Mouse (Mus musculus): Measurements from ENCODE around the gene Prune2. TPM values are rescaled to one million over a fixed set of nuclear protein-coding genes. Genes with fewer than 3 reads are reported as not detected.

Prune2 gene
- total and polyA plus RNA-seq, 3 experiments: not detected

- H3K4me3 ChIP-seq (ENCODE audit: control insufficient read depth in 1 of 2, insufficient read depth in 1 of 2, low read depth in 2 of 2, low read length in 2 of 2): no peak overlapping the region
- TF ChIP-seq POLR2A (IDR thresholded peaks at IDR 0.05; ENCODE audit: control insufficient read depth in 1 of 2, insufficient read depth in 1 of 2, low read depth in 1 of 2, low read length in 2 of 2, poor library complexity in 1 of 2): no peak
- TF ChIP-seq SIN3A (IDR thresholded peaks at IDR 0.05; ENCODE audit: low read length): no peak
- no peak for TF ChIP-seq GABPA (IDR thresholded peaks at IDR 0.05; ENCODE audit: low read depth, low read length)
- TF ChIP-seq MEF2A (IDR thresholded peaks at IDR 0.05; ENCODE audit: extremely low read depth, insufficient replicate concordance, low read depth, low read length, poor library complexity, severe bottlenecking): no peak
- no peak for TF ChIP-seq MXI1 (IDR thresholded peaks at IDR 0.05; ENCODE audit: low read depth, low read length)
- TF ChIP-seq SMC3 (IDR thresholded peaks at IDR 0.05; ENCODE audit: low read depth, low read length): no peak
- no peak for TF ChIP-seq RAD21 (IDR thresholded peaks at IDR 0.05; ENCODE audit: low read depth, low read length)
- no peak for TF ChIP-seq UBTF (IDR thresholded peaks at IDR 0.05; ENCODE audit: borderline replicate concordance, insufficient read depth, low read depth, low read length)
- no peak for TF ChIP-seq CHD1 (IDR thresholded peaks at IDR 0.05; ENCODE audit: low read depth, low read length)
- no peak for TF ChIP-seq MAX (IDR thresholded peaks at IDR 0.05; ENCODE audit: low read length)
- no peak for TF ChIP-seq MAZ (IDR thresholded peaks at IDR 0.05; ENCODE audit: low read depth, low read length)
- no peak for TF ChIP-seq JUND (IDR thresholded peaks at IDR 0.05; ENCODE audit: low read depth, low read length)
- no peak for TF ChIP-seq ZC3H11A (IDR thresholded peaks at IDR 0.05; ENCODE audit: low read depth, low read length)
- TF ChIP-seq CHD2 (IDR thresholded peaks at IDR 0.05; ENCODE audit: low read length): no peak
- no peak for TF ChIP-seq TBP (IDR thresholded peaks at IDR 0.05; ENCODE audit: low read depth, low read length)
- no peak for TF ChIP-seq TCF12 (IDR thresholded peaks at IDR 0.05; ENCODE audit: low read depth, low read length)
- no peak for TF ChIP-seq ETS1 (IDR thresholded peaks at IDR 0.05; ENCODE audit: low read depth, low read length)
- H3K9ac ChIP-seq (ENCODE audit: control insufficient read depth, low read depth, low read length, poor library complexity, severe bottlenecking): no peak overlapping the region
- H3K4me1 ChIP-seq (ENCODE audit: control insufficient read depth in 1 of 2, insufficient read depth in 2 of 2, low read length in 2 of 2): no peaks in the 10 kb centered on the region
- no peaks in the 10 kb centered on the region for H3K9me3 ChIP-seq (replicated peaks; ENCODE audit: insufficient read depth, low read length)
- DNase-seq (ENCODE audit: low read depth, low spot score): no peak
- no peaks in the 10 kb centered on the region for H3K36me3 ChIP-seq (ENCODE audit: control insufficient read depth in 1 of 2, insufficient read depth in 2 of 2, low read length in 2 of 2)
- no peak overlapping the region for H3K27ac ChIP-seq (ENCODE audit: control insufficient read depth, low read depth, low read length)
- H3K27me3 ChIP-seq (ENCODE audit: control insufficient read depth in 1 of 2, insufficient read depth in 2 of 2, low read length in 2 of 2): no peaks in the 10 kb centered on the region
- no peaks in the 10 kb centered on the region for H3K79me2 ChIP-seq (ENCODE audit: control insufficient read depth, insufficient read depth, low read length, poor library complexity)
Measured at GRCm38 (mm10) chr19:16963178-16963577, 7.3 kb downstream of the Prune2 start.

GRCm38 (mm10) chr19:16968768-16969167 lies 12.8 kb downstream of the Prune2 start:
- Histone ChIP-seq H3K4me3 (ENCODE audit: control insufficient read depth in 1 of 2, insufficient read depth in 1 of 2, low read depth in 2 of 2, low read length in 2 of 2) (no peak overlapping the region), H3K27me3 (ENCODE audit: control insufficient read depth in 1 of 2, insufficient read depth in 2 of 2, low read length in 2 of 2) (no peaks in the 10 kb centered on the region; a peak in 1 of 4 replicates), H3K36me3 (ENCODE audit: control insufficient read depth in 1 of 2, insufficient read depth in 2 of 2, low read length in 2 of 2) (no peaks in the 10 kb centered on the region), H3K4me1 (ENCODE audit: control insufficient read depth in 1 of 2, insufficient read depth in 2 of 2, low read length in 2 of 2) (no peaks in the 10 kb centered on the region), H3K9ac (ENCODE audit: control insufficient read depth, low read depth, low read length, poor library complexity, severe bottlenecking) (no peak overlapping the region), H3K27ac (ENCODE audit: control insufficient read depth, low read depth, low read length) (no peak overlapping the region), H3K79me2 (ENCODE audit: control insufficient read depth, insufficient read depth, low read length, poor library complexity) (no peaks in the 10 kb centered on the region), H3K9me3 (replicated peaks; ENCODE audit: insufficient read depth, low read length) (no peaks in the 10 kb centered on the region)
- no peak for DNase-seq (ENCODE audit: low read depth, low spot score)
- TF ChIP-seq NRF1 (IDR thresholded peaks at IDR 0.05; ENCODE audit: insufficient read depth, low read depth, low read length, poor library complexity, severe bottlenecking): no peak
- no peak for TF ChIP-seq MEF2A (IDR thresholded peaks at IDR 0.05; ENCODE audit: extremely low read depth, insufficient replicate concordance, low read depth, low read length, poor library complexity, severe bottlenecking)
- no peak for TF ChIP-seq ZMIZ1 (IDR thresholded peaks at IDR 0.05; ENCODE audit: low read depth, low read length)
- TF ChIP-seq ZC3H11A (IDR thresholded peaks at IDR 0.05; ENCODE audit: low read depth, low read length): no peak
- TF ChIP-seq RCOR1 (IDR thresholded peaks at IDR 0.05; ENCODE audit: low read depth, low read length): no peak
- no peak for TF ChIP-seq SIN3A (IDR thresholded peaks at IDR 0.05; ENCODE audit: low read length)
- no peak for TF ChIP-seq TAL1 (IDR thresholded peaks at IDR 0.05; ENCODE audit: low read length)
- no peak for TF ChIP-seq ZKSCAN1 (IDR thresholded peaks at IDR 0.05; ENCODE audit: low read depth, low read length)
- no peak for TF ChIP-seq SMC3 (IDR thresholded peaks at IDR 0.05; ENCODE audit: low read depth, low read length)
- TF ChIP-seq USF1 (IDR thresholded peaks at IDR 0.05; ENCODE audit: low read depth, low read length): no peak
- no peak for TF ChIP-seq TBP (IDR thresholded peaks at IDR 0.05; ENCODE audit: low read depth, low read length)

Measured in MEL (cell line).